Mouse (Mus musculus) G1E (cell line): ENCODE measurements around the gene Vmn1r72.
"Not testable (repeated sequence)": the region's sequence is repeated elsewhere in the genome, so short reads cannot be mapped to it uniquely, and the experiment has no call there.

ENCODE experiments used
- CTCF ChIP-seq: IDR thresholded peaks from 2 replicates; pipeline ENCODE4 v1.5.1; 2012; ENCODE audit warnings: low read depth, low read length, inconsistent platforms, mixed read lengths
- GATA2 ChIP-seq: IDR thresholded peaks from 2 replicates; pipeline ENCODE4 v1.6.1; 2012; ENCODE audit warnings: low read depth, low read length, inconsistent platforms, borderline replicate concordance

GRCm38 (mm10) chr7:11680047-11680446, at the start of gene Vmn1r72:
- not testable (repeated sequence) for TF ChIP-seq CTCF, GATA2
